Mouse (Mus musculus) left cerebral cortex, postnatal 4 days (tissue): Measurements from ENCODE around the gene Ggta1. TPM values are rescaled to one million over a fixed set of nuclear protein-coding genes. Genes with fewer than 3 reads are reported as not detected.
"Not testable (repeated sequence)": the region's sequence is repeated elsewhere in the genome, so short reads cannot be mapped to it uniquely, and the experiment has no call there.

Source experiments
- DNase-seq: peaks from one replicate; pipeline ENCODE4 v3.0.0-alpha.2; 2022
- intact Hi-C: fragments of 180-260 bp; cut with DNase I; formaldehyde crosslinking; loops from one replicate; pipeline ENCODE4 v1.15.1; 2025
- total RNA-seq, 2 experiments: library from RNA; stranded (reverse); gene quantifications; 2 replicates each; pipeline ENCODE4 v1.2.3; 2021

Ggta1 gene
- total RNA-seq, 2 experiments from 2014 or later: 3.9 to 6.1 TPM

- DNase-seq: no peak
Observed at GRCm38 (mm10) chr2:35461971-35462787, 852 bp downstream of the Ggta1 start.

GRCm38 (mm10) chr2:35461131-35461947 is 1.7 kb downstream of the Ggta1 start:
- DNase-seq: no peak
- intact Hi-C loops: no loop called here

More at GRCm38 (mm10) chr2:35461971-35462787, 852 bp downstream of the Ggta1 start:
- intact Hi-C loops: no loop called here

- DNase-seq: no peak
- intact Hi-C loops: no loop called here
Observed at GRCm38 (mm10) chr2:35460378-35460880, 2.6 kb downstream of the Ggta1 start.

GRCm38 (mm10) chr2:35459316-35459715 is 3.7 kb downstream of the Ggta1 start:
- no peak for DNase-seq

GRCm38 (mm10) chr2:35458421-35458820 is 4.6 kb downstream of the Ggta1 start:
- intact Hi-C loops: no loop called here
- DNase-seq: no peak

More at GRCm38 (mm10) chr2:35459316-35459715, 3.7 kb downstream of the Ggta1 start:
- intact Hi-C loops: no loop called here

- intact Hi-C loops: no loop called here
- no peak for DNase-seq
Observed at GRCm38 (mm10) chr2:35453736-35454135, 9.3 kb downstream of the Ggta1 start.

GRCm38 (mm10) chr2:35452695-35453094 is 10.3 kb downstream of the Ggta1 start:
- intact Hi-C loops, DNase-seq: not testable (repeated sequence)

- intact Hi-C loops: no loop called here
- no peak for DNase-seq
Observed at GRCm38 (mm10) chr2:35451484-35452050, 11.5 kb downstream of the Ggta1 start.

GRCm38 (mm10) chr2:35450856-35451255 is 12.2 kb downstream of the Ggta1 start:
- intact Hi-C loops: no loop called here
- no peak for DNase-seq

GRCm38 (mm10) chr2:35449687-35450622 is 13.1 kb downstream of the Ggta1 start:
- intact Hi-C loops: no loop called here
- no peak for DNase-seq

GRCm38 (mm10) chr2:35448914-35449670 is 13.9 kb downstream of the Ggta1 start:
- no peak for DNase-seq
- intact Hi-C loops: no loop called here

- DNase-seq: no peak
- intact Hi-C loops: no loop called here
Observed at GRCm38 (mm10) chr2:35448215-35448913, 14.7 kb downstream of the Ggta1 start.

GRCm38 (mm10) chr2:35447453-35447852 is 15.6 kb downstream of the Ggta1 start:
- intact Hi-C loops: no loop called here
- DNase-seq: no peak

GRCm38 (mm10) chr2:35446798-35447197 is 16.2 kb downstream of the Ggta1 start:
- DNase-seq: no peak
- intact Hi-C loops: no loop called here

- intact Hi-C loops: no loop called here
- no peak for DNase-seq
Observed at GRCm38 (mm10) chr2:35446300-35446699, 16.7 kb downstream of the Ggta1 start.

GRCm38 (mm10) chr2:35445610-35446009 is 17.4 kb downstream of the Ggta1 start:
- intact Hi-C loops: no loop called here
- no peak for DNase-seq

GRCm38 (mm10) chr2:35444764-35445262 is 18.2 kb downstream of the Ggta1 start:
- DNase-seq: no peak
- intact Hi-C loops: no loop called here

GRCm38 (mm10) chr2:35443981-35444763 is 18.9 kb downstream of the Ggta1 start:
- intact Hi-C loops: no loop called here
- no peak for DNase-seq
